Mouse (Mus musculus) telencephalon, adult 2 months (tissue): Measurements from ENCODE around the gene Pafah1b2.

Experiments
- DNase-seq: peaks from one replicate; pipeline ENCODE4 v3.0.0-alpha.2; 2011; ENCODE audit warnings: low read depth, low spot score

The Pafah1b2 gene

DNA sequence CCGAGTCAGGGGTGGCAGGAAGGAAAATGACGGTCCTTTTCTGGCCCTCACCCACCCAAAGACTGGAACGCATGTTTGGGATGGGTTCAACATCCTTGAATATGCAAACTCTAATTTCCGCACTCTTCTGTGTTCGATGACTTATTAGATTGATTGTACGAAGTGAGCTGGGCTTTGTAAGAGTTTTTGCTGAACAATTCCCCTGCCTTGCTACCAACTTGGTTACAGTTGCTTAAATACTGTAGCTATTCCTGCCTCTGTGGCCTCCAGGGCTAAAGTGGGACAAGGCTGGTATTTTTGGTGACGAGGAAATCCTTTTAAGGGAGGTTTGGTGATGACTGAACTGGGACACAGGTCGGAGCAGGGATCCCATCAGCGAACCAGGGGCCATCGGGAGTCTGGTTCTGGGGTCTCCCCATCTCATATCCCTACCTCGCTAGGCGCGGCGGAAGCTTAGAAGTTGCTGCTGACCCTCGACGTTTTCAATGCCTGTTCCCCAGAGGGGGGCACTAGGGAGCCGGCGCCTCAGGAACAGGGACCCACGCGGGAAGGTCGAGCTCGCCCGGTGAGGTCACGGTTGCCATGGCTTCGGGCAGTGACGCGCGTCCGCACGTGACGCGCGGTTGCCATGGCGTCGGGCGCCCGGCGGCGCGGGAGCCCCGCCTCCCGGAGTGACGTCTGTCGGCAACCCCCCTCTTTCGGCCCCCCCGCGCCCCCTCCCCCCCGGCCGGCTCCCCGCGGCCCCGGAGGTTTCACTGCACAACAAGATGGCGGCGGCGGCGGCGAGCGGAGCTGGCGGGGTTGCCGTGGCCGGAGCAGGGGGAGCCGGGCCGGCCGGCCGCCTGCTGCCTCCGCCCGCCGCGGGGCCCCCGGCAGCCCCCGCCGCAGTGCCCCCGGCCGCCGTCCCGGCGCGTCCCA, at the start of gene Pafah1b2, which contains the start of gene Sik3:
TSS of gene Pafah1b2 (minus strand) at position 600 of the 918 bp plus-strand sequence.
TSS of gene Sik3 (plus strand) at position 730 of the 918 bp plus-strand sequence.
- peak; percentile 86 for DNase-seq

DNA sequence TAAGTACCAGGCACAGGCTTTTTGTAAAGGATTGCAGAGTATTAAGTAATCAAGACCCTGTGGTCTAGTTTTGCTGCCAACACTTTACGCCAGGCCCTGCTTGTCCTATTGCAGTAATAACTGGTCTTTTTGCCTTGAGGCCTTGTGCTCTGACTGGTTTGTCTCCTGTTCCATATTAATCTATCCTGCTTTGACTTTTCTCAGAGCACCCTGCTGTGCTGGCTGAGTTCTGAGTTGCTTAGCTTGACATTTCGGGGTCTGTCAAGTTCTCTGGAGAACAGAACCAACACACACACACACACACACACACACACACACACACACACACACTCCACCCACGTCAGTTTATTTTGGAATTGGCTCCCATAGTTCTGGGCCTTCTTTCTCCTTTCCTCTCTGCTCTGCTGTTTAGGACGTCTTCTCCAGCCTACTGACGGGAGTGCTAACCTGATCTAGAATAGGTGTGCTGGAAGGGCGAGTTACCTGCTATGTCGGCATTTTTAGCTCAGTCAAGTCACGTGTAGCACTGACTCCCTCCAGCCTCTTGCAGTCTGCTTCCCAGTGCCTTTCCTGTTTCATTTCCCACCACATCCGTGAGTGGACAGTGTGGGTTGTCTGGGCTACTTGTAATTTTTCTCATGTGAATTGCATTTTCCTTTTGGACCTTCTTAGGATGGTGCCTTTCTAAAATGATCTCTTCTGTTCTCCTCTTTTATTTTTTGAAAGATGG, 49.4 kb upstream of the Pafah1b2 start:
- DNase-seq = no peak

DNA sequence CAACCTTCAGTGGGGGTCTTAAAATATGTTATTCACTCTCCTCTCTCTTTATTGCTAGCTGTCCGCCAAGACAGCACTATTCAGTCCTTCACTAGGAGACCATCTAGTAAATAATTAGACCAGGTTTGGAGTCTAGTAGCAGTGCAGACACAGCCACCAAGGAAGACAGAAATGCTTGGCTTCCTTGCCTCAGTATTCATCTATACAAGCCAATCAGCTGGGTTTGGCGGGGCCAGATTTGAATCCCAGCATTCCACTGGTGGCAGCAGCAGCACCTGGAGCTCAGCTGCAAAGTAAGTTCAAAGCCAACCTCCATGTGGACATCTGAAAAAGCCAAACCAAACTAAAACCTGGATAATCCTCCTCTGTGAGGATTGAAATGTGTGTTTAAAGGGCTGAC, 47.8 kb upstream of the Pafah1b2 start:
- DNase-seq = no peak

DNA sequence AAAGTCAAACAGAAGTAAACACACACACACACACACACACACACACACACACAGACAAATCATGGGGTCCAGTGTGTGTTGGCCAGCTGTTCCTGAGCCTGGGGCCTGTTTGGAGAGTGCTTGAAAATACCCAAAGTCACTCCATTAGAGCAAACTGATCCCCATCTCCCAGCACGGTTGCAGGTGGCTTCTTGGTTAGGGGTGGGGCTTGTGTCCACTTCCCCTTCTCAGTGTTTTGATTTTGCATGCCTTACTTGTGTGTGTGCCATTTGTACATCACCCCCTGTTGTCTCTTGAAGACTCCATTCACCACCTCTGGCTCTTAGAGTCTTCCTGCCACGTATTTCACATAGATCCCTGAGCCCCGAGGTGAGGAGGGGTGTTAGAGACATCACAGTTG, 45.6 kb upstream of the Pafah1b2 start:
- no peak for DNase-seq

DNA sequence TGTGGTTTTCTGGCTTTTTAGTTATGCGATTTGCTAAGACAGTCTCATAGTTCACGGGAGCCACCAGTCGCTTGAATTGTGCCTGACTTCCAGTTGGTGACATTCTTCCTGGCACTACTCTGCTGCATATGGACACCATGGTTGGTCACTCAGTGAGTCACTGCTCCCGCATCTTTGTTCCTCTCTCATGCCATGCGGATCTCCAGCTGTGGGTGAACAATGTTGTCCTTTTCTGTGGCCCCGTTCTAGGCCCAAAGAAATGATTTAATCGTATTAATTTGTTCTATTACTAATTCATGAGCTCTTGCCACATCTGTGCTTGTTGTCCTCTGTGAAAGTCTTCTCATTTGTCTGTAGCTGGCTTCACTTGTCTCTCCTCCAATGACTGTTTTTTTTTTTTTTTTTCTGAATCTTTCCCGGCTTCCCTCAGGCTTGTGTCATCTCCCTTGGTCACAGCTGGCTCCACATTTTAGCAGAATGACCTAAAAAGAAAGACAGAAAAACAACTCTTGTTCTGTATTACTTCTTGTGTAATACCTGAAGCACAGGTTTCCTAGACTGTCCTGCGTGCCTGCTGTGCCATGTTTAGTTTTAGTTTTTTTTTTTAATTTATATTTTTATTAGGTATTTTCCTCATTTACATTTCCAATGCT, 40.6 kb upstream of the Pafah1b2 start:
- peak; percentile 80 for DNase-seq

DNA sequence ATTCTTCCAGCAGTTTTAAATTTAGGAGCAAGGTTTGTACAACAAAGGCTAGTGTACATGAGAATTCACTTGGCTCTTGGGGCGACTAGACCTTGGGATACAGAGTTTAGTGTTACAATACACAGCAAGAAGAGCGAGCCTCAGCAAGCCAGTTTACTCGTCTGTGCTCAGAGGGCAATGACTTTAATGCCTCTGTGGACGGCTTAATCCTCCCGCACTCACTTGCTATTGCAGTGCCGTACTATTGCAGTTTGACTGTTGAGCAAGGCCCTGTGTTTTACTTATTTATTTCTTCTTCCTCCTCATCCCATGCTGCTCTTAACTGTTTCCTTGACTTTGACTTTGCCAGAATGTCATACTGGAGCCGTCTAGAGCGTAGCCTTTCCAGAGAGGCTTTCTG, 37.7 kb upstream of the Pafah1b2 start:
- no peak for DNase-seq

DNA sequence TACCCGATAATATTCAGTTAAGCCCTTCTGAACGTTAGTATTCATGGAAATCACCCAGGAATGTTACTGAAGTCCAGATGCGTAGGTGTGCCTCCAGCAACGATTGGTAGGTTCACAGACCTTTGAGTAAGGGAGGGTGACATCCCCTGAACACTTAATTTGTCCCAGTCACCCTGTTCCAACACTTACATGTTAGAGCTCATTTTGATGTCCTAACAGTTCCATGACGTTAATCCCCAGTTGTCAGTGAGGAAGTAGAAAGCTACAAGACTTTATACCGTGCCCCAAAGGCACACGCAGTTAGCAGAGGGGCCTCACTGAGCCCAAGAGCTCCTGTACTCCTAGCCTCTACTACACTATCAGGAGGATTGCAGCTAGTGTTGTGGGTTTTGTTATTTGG, 37.0 kb upstream of the Pafah1b2 start:
- no peak for DNase-seq

DNA sequence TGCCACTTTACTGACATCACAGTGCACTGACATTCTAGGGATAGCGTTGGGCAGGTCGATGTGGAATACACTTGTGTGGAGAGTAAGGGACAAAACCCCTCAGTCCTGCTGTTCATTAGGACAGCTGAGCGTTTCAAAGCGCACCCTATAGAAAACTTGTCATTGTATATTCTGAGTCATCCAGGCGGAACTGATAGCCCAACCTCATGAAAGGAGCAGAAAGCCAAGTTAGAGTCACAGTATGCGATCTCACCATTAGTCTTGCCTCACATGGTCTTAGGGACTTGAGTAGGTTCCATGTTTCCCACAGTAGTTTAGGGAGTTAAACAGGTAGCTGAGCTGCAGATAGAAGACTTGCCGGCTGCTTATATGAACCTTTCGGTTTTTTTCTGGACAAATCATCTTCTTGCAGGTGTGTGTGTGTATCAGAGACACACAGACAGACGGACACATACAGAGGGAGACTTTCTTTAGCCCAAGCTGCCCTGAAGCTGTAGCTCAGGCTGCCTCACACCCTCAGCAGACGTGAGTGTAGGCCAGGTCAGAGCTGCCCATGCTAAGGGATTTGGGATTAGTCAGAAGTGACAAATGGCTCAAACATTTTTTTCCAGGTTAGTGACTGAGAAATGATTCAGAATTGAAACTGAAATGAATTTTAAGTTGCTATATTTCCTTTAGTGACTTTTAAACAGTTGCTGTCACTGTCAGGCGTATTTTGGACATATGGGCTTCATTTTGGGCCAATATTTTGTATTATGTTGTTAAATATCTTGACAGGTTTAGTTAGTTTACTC, 34.4 kb upstream of the Pafah1b2 start:
- DNase-seq = no peak

DNA sequence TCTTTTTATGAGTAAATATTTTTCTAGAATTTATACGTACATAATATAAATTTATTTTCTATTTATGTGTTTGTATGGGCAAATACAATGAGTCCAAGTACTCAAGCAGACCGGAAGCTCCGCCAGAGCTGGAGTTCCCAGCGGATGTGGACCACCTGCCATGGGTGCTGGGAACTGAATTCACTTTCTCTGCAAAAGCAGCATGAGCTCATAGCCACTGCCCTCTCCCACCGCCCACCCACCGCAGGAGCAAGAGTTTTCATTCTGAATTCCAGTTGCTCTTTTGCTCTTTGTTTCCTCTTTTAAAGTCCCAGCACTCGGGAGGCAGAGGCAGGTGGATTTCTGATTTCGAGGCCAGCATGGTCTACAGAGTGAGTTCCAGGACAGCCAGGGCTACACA, 31.1 kb upstream of the Pafah1b2 start:
- no peak for DNase-seq

DNA sequence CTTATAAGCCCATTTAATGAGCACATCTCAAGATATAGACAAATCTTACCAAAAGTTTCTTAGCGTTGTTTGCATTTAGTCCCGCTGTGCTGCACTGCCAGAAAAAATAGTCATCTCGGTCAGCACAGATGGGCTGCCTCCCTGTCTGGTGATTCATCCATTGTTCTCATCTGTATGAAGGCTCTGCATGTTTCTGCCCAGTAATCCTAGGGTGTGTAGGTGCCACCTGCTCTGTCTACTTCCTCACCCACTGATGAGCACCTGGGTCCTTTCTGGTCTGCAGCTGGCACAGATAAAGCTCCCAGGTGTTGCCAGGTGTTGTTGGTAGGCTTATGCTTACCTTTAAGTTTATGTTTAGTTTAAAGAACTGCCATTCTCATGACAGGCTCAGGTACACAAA, 29.9 kb upstream of the Pafah1b2 start:
- DNase-seq = peak; percentile 21

DNA sequence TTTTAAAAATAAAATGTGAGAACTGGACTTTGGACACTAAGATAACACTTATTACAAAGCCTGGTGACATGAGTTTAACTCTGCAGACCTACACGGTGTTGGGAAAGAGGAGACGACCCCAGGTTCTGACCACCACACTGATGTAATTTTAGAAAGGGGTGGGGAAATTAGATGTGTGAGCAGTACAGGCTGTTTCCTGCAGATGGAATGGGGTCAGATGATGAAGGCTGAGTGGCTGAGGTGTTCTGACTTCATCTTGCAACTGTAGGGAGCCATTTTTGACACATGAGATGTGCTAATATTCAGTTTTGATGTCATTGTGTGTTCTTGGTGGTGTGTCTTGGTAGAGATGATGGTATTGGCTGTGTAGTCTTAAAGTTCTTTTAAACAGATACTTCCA, 28.7 kb upstream of the Pafah1b2 start:
- no peak for DNase-seq

DNA sequence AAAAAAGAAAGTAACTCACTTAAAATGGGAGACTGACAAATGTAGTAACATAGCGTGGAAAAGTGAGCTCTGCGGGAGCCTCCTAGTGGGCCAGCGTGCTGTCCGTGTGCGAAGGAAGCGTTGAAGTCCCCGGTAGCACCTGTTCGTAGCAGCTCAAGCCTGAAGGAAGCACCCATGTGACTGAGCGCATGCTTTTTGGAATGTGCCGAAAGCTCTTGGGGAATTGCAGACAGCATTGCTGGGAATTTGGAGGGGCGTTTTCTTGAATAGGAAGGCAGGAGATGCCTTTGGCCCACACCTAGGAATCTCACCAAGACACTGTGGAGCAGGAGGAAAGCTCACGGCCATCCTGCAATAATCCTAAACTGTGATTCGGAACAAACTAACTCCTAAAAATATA, 26.3 kb upstream of the Pafah1b2 start:
- DNase-seq = no peak

DNA sequence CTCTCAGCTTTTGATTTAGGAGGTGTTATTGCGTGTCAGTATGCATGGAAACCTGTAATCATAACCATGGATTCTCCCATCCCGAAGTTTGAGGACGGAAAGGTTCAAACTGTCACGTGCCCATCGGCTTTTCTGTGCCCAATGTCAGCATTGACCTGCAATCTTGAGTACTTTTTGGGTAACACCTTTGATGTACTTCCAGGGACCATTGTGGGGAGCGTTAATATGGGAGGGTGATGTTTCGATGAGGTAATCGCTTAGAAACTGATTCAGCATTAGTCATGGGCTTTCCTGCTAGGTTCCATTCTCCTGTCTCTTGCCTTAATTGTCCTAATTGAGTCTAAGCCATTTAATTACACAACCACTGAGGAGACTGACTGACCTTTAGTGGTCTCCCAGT, 24.4 kb upstream of the Pafah1b2 start:
- no peak for DNase-seq

DNA sequence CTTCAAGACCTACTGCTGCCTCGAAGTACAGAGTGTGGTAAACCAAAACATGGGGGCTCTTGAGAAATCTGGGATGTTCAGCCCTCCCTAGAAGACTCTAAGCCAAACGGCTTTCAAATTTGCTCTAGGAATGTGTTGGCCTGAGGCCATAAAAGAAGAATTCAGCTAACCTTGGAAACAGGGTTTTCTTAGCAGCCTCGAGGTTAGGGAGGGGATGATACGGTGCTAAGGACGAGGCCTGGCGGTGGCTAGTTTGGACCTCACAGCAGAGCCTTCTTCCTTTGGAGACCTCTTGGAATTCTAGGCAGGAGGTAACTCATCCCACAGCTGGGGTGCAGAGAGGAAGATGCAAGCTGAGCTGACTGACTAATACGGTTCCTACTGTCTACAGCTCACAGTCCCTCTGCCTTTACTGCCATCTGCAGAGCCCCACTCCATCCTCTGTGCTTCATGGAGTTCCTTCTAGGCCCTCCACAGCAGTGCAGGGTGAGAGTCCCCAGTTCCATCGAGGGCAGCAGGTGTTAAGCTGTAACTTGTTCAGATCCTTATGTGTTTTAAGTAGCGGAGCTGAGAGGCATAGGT, 22.9 kb upstream of the Pafah1b2 start:
- no peak for DNase-seq

DNA sequence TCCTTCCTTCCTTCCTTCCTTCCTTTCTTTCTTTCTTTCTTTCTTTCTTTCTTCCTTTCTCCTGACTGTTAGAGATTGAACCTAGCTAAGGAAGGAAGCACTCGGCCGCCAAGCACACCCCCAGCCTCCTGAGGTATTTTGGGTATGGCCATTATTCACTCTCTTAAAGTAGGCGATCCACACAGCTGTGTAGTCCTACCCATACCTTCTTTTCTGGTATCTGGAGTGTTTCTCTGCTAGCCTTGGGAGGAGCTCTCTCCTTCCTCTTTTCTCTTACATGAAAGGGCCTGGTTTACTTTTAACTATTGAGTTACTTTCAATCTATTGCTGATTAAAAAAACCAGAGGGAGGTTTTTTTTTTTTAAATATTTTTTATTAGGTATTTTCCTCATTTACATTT, 21.4 kb upstream of the Pafah1b2 start:
- DNase-seq = no peak

DNA sequence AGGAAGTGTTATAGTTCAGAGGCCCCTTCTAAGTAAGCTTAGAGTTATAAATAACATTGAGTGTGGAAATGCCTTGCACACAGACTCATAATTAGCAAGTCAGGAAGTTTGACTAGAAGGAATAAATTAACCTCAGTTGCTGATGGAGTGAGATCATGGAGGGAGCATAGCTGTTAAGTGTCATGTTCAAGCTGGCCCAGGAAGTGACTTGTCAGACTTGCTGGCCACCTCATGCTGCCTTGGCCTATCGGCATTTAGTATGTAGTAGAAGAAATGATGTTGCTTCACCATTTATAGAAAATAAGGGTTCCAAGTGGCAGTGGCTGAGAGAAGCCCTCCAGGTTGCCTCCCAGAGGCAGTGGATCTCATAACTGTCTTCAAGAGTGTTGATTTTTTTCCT, 20.6 kb upstream of the Pafah1b2 start:
- no peak for DNase-seq

DNA sequence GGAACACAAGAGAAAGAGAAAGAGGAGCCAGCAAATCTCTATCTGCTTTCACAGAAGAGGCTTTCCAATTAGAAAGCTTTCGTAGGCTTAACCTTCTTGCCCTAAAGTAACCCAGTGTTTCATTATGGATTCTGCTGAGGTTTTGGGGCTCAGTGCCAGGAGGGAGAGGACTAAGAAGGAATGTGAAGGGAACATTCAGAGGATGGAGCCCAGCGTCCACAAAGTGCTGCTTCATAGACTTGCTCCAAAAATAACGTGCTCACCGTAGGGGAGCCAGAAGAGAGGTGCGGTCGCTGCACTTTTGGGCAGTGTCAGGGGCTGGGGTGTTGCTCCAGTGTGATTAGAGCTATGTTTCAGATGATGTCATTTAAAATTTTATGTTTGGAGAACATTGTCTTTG, 19.7 kb upstream of the Pafah1b2 start:
- DNase-seq = no peak

DNA sequence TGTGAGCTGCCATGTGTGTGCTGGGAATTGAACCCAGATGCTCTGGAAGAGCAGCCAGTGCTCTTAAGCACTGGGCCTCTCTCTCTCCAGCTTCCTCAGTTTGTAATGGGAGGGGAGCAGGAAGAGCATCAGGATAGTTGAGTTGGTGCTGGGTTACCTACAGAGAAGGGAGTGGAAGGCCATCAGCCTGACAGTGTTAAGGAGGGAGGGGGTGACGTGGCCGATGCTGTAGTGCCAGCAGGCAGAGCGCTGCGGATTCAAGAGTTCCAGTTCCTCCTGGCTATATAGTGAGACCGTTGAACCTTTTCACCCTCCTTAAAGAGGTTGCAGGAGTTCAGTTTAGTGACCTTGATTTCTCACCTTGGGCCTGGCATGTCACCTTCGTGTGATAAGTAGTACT, 18.5 kb upstream of the Pafah1b2 start:
- no peak for DNase-seq

DNA sequence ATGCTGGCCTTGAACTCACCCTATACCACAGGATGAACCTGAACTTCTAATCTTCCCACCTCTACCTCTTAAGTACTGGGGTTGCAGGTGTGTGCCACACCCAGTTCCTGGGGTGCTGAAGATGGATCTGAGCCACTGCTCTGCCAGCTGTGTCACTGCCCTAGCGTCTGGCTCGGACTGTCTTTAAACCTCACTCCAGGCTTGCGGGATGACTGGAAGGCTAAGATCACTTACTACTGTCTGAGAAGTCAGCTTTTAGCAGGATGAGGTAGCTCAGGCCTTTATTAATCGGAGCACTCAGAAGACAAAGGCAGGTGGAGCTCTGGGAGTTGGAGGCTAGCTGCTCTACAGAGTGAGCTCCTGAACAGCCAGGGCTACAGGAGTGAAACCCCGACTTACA, 17.7 kb upstream of the Pafah1b2 start:
- no peak for DNase-seq

DNA sequence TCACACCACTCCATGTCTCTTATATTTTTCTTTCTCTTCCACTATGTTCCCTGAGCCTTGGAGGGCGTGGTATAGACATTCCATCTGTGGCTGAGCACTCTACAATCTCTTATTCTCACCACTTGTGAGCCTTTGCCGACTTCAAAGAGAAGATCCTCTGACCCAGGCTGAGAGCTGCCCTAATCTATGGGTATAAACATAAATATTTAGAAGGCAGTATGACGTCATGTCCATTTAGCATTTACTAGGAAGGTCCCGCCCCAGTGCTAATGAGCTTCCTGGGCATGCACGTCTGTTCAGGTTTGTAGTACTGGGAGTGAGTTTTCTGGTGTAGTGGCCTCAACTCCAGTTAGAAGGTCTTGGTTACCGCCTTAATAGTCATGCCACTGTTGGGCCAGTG, 17.0 kb upstream of the Pafah1b2 start:
- no peak for DNase-seq

DNA sequence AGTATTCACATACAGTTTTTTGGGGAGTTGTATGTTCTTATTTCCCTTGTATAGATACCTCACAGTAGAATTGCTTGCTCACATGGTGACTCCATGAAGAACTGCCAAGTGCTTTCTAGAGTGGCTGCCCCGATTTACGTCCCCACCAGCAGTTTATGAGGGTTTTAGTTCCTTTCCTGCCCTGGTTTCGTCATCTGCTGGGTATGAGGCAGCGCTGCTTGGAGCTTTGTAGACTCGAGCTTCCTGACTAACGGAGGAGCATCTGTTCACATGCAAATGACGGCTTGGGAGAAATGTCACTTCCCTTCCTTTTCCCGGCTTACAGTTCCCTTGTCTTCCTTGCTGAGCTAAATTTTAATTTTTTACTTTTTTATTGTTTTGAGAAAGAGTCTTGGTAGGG, 15.5 kb upstream of the Pafah1b2 start:
- no peak for DNase-seq
